Mouse (Mus musculus): ENCODE results near the gene Rab25. TPM values are rescaled to one million over a fixed set of nuclear protein-coding genes. Genes with fewer than 3 reads are reported as not detected.

The Rab25 gene
- total RNA-seq, 2 experiments from 2014 or later: not detected

GRCm38 (mm10) chr3:88568615-88569014 is 20.5 kb upstream of the Rab25 start:
- DNase-seq (ENCODE audit: extremely low spot score in 1 of 2, low spot score in 1 of 2): no peak

GRCm38 (mm10) chr3:88567892-88568291 is 19.8 kb upstream of the Rab25 start:
- DNase-seq (ENCODE audit: extremely low spot score in 1 of 2, low spot score in 1 of 2): no peak

GRCm38 (mm10) chr3:88566536-88567061 is 18.5 kb upstream of the Rab25 start:
- no peak for DNase-seq (ENCODE audit: extremely low spot score in 1 of 2, low spot score in 1 of 2)

- DNase-seq (ENCODE audit: extremely low spot score in 1 of 2, low spot score in 1 of 2): no peak
These were observed 18.0 kb upstream of the Rab25 start for GRCm38 (mm10) chr3:88566116-88566515.

- no peak for DNase-seq (ENCODE audit: extremely low spot score in 1 of 2, low spot score in 1 of 2)
These were observed 15.9 kb upstream of the Rab25 start for GRCm38 (mm10) chr3:88563966-88564365.

- DNase-seq (ENCODE audit: extremely low spot score in 1 of 2, low spot score in 1 of 2): no peak
These were observed 15.3 kb upstream of the Rab25 start for GRCm38 (mm10) chr3:88563442-88563841.

GRCm38 (mm10) chr3:88561989-88562388 is 13.9 kb upstream of the Rab25 start:
- no peak for DNase-seq (ENCODE audit: extremely low spot score in 1 of 2, low spot score in 1 of 2)

GRCm38 (mm10) chr3:88559596-88559995 is 11.5 kb upstream of the Rab25 start:
- no peak for DNase-seq (ENCODE audit: extremely low spot score in 1 of 2, low spot score in 1 of 2)

- no peak for DNase-seq (ENCODE audit: extremely low spot score in 1 of 2, low spot score in 1 of 2)
These were observed 8.5 kb upstream of the Rab25 start for GRCm38 (mm10) chr3:88556616-88557015.

- no peak for DNase-seq (ENCODE audit: extremely low spot score in 1 of 2, low spot score in 1 of 2)
These were observed 7.6 kb upstream of the Rab25 start for GRCm38 (mm10) chr3:88555731-88556130.

- DNase-seq (ENCODE audit: extremely low spot score in 1 of 2, low spot score in 1 of 2): no peak
These were observed 7.0 kb upstream of the Rab25 start for GRCm38 (mm10) chr3:88555069-88555605.

GRCm38 (mm10) chr3:88553880-88554586 is 5.9 kb upstream of the Rab25 start:
- DNase-seq (ENCODE audit: extremely low spot score in 1 of 2, low spot score in 1 of 2): peak in 1 of 2 experiments; percentile 51

- peak; percentile 87 to 95 for DNase-seq (ENCODE audit: extremely low spot score in 1 of 2, low spot score in 1 of 2)
These were observed 5.4 kb upstream of the Rab25 start, which contains the start of gene Ubqln4 for GRCm38 (mm10) chr3:88553525-88553879. Ubqln4 (plus strand) TSS chr3:88553758.

GRCm38 (mm10) chr3:88552676-88553524 is 4.8 kb upstream of the Rab25 start, which contains the start of gene Lamtor2:
Lamtor2 (minus strand) TSS chr3:88553074.
- peak; percentile 93 for DNase-seq (ENCODE audit: extremely low spot score in 1 of 2, low spot score in 1 of 2)

GRCm38 (mm10) chr3:88552082-88552645 is 4.1 kb upstream of the Rab25 start:
- no peak for DNase-seq (ENCODE audit: extremely low spot score in 1 of 2, low spot score in 1 of 2)

GRCm38 (mm10) chr3:88551586-88551985 is 3.5 kb upstream of the Rab25 start:
- DNase-seq (ENCODE audit: extremely low spot score in 1 of 2, low spot score in 1 of 2): no peak

GRCm38 (mm10) chr3:88546674-88547418 is 1.3 kb downstream of the Rab25 start:
- DNase-seq (ENCODE audit: extremely low spot score in 1 of 2, low spot score in 1 of 2): no peak

GRCm38 (mm10) chr3:88544955-88545591 is 3.0 kb downstream of the Rab25 start:
- no peak for DNase-seq (ENCODE audit: extremely low spot score in 1 of 2, low spot score in 1 of 2)

- DNase-seq (ENCODE audit: extremely low spot score in 1 of 2, low spot score in 1 of 2): no peak
These were observed 3.6 kb downstream of the Rab25 start for GRCm38 (mm10) chr3:88544514-88544913.

All from layer of hippocampus, postnatal 25 days (tissue).